Mouse (Mus musculus) gastrocnemius, postnatal 36 days (tissue): ENCODE results near the gene Ero1lb. TPM values are rescaled to one million over a fixed set of nuclear protein-coding genes. Genes with fewer than 3 reads are reported as not detected.
"Not testable (repeated sequence)": the region's sequence is repeated elsewhere in the genome, so short reads cannot be mapped to it uniquely, and the experiment has no call there.

Source experiments
- DNase-seq, 2 experiments: peaks; one replicate each; pipeline ENCODE4 v3.0.0; 2022
- intact Hi-C: fragments of 180-260 bp; cut with DNase I; formaldehyde crosslinking; loops from one replicate; pipeline ENCODE4 v1.15.1; 2025
- total RNA-seq, 2 experiments: library from RNA; stranded (reverse); gene quantifications; 2 replicates each; pipeline ENCODE4 v1.2.3; 2021

Ero1lb gene
- total RNA-seq, 2 experiments from 2014 or later: 1.2 to 1.3 TPM

DNA sequence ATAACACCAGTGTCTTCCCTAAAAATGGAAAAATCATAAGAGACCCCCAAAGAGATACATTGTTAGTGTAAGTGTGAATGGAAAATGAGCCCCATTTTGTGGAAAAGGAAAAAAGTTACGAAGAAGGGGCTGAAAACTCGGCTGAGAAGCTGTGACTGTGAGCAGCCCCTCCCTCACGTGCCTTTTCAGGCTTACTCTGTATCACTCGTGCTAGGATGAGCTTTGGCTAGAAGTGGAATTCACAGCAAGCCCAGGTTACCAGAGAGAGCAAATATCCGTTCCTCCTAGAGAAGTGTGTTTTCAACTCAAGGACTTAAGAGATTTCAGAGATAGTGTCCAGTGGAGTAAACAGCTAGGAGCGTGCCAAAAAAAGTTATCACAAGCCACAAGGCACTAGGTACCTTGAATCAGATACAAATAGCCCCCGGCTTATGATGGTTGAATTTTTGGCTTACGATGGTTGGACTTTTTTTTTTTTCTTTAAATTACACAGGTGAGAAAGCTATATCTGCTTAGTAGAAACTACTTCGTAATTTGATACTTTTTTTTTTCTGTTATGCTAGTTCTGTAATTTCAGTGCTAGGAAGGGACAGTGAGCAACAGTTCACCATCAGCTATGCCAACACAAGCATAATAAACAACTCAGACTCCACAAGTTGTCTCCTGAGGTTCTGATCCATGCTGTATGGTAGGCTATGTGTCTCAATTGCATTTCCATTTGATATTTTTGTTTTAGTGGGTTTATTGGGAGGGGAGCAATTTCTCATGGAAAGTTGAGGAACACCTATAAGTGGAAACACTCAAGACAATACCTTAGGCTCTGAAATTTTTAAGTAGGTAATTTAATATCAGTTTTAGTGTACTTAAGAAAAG lies 3.2 kb downstream of the Ero1lb start:
- DNase-seq: no peak

DNA sequence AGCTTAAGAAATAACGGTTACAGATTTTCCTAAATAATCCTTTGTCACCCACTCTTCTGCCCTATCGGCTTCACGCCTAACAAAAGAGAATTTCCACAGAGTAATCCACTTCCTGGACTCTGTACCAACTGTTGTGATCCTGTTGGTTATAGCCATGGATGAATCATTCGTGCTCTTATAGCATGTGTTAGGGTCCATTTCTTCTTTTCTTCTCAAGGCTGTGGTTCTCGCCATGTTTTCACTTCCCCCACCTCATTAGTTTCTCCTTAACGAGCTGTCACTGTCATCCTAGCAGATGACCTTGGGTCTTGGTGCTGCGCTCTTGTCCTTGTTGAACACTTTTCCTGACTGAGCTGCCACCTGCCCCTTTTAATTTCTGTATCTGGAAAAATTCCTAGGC lies 4.1 kb downstream of the Ero1lb start:
- DNase-seq: no peak
- intact Hi-C loops: loop anchor here (10.0 kb wide), 1 partner anchor 105 kb away; the partner anchor contains the start of gene Lgals8

More for the DNA sequence above, 3.2 kb downstream of the Ero1lb start:
- intact Hi-C loops: loop anchor here (10.0 kb wide), 1 partner anchor 104 kb away; the partner anchor contains the start of gene Lgals8

DNA sequence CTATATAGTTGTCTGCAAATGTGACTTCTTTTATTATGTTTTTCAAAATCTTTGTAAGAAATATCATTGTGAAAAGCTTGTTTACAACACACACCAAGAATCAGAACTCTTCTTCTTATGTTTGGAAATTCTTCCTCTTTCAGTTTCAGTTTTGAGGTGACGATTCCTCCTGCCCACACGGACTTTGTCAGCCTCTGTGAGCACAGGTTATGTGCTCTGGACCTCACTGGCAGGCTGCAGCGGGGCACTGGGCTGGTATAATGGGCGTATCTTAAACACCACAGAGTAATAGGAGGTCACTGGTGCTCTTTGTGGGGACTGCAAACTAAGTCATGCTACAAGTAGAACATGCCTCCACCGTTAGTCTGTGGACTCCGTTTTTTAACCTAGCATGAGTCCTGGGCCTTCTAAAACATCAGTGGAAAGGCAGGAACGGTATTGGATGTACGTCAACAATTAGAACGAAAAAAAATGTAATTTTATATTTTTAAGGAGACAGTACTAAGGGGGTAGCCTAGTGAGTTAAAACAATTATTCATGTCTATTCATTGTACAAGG lies 9.4 kb downstream of the Ero1lb start:
- intact Hi-C loops: no loop called here
- DNase-seq: no peak

DNA sequence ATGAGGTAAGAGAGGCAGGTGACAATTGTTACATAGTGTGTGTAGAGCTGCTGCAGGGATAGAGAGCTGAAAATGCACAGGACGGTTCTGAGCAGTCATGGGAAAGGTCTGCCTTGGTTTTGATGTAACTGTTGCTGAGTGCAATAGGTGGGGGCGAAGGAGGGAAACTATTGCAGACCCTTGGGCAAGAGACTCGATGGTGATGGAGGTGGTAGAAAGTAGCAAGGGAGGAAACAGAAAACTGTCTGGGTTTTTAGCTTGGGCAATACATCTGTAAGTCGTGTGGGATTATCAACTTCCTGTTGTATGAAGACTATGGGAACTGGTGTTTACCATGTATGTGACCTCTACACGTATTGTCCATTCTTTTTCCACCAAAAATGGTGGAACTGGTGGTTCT lies 12.5 kb downstream of the Ero1lb start:
- no peak for DNase-seq
- intact Hi-C loops: no loop called here

DNA sequence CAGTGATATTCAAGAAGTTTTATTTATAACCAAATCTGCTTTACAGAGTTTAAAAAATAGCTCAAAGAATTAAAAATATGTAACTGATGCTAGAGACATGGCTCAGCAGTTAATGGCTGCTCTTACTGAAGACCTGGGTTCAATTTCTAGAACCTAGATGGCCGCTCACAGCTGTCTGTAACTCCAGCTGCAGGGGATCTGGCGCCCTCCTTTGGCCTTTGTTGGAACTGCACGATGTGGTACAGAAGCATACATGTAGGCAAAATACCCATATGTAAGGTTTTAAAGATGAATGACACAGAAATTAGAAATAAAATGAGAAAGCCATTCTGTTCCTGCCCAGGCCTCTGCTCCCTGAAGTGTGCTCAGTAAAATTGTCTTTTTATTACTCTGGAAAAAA lies 23.3 kb downstream of the Ero1lb start:
- DNase-seq: peak; percentile 41 to 43
- intact Hi-C loops: no loop called here

DNA sequence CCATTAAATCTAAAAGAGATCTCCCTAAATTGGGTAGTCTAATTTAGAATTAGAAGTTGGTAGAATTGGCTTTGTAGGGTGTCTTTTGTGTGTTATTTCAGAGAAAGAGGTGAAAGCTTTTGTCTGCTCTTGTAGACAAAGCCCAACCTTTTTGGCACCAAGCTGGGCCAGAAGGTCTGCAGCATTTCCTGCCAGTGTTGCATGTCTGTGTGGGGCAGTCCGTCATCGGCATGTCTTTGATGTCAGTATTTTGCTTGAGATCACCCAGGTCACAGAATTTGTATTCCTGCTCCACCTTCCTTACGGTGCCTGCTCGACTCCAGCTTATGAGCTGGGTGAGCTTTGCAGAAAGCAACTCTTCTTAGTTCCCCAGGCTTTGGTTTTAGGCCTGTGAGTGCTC lies 31.4 kb downstream of the Ero1lb start:
- DNase-seq, intact Hi-C loops: not testable (repeated sequence)

DNA sequence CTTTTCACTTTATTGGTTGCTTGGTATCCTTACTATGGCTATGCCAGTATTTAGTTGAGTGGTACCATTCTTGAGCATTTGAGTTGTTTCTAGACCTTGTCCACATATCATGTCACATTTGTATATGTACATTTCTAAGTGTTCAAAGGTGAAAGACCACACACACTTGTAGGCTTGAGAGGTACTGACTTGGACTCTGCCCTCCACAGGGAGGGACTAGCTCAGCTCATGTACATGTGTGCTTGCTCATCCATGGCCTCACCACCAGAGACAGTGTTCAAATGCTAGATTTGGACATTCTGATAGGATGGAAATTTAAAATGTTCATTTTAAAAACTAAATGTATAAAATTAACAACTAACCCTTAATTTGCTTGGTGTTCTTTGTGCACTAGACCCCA lies 44.5 kb downstream of the Ero1lb start:
- DNase-seq, intact Hi-C loops: not testable (repeated sequence)

DNA sequence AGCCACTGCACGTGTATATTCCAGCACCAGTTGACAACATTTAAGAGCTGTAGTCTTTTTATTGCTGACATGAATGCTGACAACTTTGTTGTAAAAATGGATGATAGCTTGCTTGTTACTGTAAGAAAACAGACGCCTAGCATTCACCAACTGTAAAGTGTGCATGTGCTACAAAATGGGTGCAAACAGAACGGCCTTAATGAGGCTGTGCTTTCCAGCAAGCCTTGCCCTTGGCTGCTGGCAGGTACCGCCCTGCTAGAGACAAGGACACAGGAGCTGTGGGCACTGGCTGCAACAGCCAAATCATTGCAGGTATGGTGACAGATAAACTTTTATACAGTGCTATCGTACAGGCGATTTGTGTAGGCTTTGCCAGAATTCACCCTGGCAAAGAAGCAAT lies 48.4 kb downstream of the Ero1lb start:
- intact Hi-C loops, DNase-seq: not testable (repeated sequence)

DNA sequence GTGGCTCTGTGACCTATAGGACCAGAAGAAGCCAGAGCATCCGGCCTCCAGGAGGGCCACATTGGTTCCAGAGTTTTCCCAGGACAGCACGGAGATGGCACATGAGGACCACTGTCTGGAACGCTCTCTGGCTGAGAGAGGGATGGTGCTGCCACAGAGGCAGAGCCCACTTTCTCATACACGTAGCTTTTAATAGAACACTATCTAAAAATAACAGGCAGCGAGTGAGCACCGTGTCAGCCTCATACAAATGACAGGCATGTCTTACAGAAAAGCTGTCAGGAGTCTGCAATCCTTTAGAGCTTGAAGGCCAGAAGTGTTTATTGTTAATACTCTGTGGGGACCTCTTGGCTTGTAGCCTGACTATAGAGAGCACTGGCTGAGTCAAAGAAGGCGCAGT lies 48.9 kb downstream of the Ero1lb start:
- DNase-seq, intact Hi-C loops: not testable (repeated sequence)

DNA sequence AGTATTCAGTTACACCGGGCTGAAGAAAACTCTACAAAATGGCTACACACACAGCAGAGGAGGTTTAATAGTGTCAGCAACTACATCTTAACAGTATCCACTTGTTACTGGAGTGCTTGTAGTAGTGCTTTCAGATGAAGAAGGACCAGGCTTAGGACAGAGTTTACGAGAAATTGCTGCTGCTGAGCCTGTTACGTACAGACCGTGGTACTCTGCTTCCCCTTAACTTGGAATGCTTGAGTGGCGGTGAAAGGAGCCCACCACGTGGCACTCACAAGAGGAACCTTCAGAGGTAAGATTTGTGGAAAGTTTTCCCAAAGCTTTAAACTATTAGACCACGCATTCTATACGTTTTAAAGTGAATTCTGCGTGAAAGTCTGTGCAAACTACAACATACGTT lies 49.3 kb downstream of the Ero1lb start:
- DNase-seq, intact Hi-C loops: not testable (repeated sequence)

DNA sequence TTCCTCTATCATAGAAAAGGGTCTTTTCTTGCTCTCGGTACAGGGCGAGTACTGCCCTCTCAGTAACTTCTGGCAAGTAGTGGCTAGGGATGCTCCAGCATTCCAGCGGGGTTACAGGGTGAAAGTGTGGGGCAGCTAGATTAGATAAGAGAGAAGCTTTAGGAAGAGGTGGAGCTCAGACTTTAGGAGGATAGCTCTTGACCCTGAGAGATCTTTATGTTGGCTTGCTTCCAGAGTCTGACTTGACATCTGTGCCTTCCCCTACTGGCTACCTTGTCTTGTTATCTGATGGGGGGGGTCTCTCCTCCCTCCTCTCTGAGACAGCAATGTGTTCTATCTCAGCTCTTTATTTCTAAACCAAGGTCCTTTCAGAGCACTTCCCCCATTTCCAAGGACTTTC lies 50.8 kb downstream of the Ero1lb start:
- intact Hi-C loops, DNase-seq: not testable (repeated sequence)

DNA sequence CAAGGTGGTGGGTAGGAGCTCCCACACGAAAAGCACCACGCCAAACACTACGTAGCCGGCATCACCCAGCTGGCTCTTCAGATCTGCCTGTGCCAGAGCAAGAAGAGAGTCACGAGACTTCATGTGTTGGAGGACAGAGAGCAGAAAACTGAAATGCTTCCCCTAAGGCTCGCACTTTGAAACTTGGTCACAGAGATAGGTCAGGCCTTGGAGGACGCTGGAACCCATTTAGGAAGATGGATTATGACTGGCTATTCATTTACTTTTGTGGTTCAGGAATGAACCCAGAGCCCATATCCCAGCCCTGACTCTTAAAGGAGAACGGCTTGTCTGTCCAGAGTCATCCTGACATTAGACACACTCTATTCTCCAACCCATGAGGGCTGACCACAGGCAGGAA lies 54.1 kb downstream of the Ero1lb start:
- DNase-seq, intact Hi-C loops: not testable (repeated sequence)

DNA sequence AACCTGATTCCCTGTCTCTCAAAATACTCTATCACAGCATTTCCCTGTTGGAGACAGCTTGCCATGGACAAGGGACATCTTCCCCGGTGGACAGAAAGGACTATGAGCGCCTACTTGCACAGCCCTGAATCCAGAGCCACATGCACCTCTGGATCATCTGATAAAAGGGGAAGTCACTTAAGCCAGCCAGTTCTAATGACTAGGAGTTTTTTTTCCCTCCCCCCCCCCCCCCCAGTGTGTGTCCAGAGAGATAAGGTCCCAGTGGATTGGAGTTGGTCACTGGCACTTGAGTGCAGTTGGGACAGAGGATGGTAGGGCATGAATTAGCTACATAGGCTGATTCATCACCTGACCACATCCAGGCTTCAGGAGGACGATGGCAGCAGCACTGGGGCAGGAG lies 60.4 kb downstream of the Ero1lb start:
- intact Hi-C loops: loop anchor here (5.0 kb wide), 1 partner anchor 746 kb away; no protein-coding TSS in a partner anchor
- not testable (repeated sequence) for DNase-seq

DNA sequence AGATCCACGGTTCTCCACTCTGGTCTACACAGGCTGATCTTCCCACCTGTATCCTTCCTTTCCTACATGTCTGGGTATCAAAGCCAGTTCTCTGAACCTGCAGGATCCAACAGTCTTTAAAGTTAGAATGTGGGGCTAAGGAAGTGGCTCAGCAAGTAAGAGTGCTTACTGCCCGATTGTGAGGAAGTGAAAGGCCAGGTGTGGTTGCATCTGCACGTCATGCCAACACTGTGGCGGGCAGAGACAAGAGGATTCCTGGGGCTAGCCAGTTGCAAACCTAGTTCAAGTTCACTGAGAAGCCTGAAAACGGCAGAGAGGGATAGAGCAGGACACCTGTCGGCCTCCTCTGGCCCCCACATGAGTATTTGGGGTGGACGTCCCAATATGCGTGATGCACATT lies 62.1 kb downstream of the Ero1lb start:
- not testable (repeated sequence) for DNase-seq
- intact Hi-C loops: loop anchor here (5.0 kb wide), 1 partner anchor 745 kb away; no protein-coding TSS in a partner anchor

DNA sequence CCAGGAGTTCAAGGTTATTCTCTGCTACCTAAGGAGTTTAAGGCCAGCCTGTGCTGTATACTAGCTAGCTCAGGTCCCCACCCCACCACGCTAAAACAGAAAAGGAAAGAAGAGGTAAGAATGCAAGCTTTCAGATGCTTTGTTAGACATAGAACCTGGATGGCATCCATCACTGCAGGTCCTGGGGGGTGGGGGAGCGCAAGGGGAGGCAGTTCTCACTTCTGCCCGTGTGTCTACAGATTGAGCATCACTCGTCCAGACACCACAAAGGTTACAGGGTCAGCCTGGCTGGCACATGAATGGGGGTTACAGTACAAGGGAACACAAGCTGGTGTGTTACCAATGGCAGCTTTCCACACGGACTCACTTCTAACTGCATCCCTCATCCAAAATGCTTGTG lies 62.5 kb downstream of the Ero1lb start:
- not testable (repeated sequence) for DNase-seq
- intact Hi-C loops: loop anchor here (5.0 kb wide), 1 partner anchor 744 kb away; no protein-coding TSS in a partner anchor

DNA sequence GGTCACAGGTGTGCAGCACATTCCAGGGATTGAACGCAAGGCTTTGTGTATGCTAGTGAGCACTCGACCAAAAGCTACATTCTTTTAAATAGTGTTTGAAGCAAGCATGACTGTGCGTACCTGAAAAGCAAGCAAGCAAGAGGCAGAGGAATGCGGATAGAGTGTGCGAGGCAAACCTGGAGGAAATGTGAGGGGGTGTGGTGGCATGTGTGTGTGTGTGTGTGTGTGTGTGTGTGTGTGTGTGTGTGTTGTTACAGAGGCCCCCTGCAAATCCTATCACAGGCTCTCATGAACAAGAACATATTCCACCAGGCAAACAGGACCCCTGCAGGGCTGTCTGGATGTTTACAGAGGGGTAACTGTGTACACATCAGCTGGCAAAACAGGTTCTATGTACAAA lies 64.6 kb downstream of the Ero1lb start:
- DNase-seq, intact Hi-C loops: not testable (repeated sequence)

DNA sequence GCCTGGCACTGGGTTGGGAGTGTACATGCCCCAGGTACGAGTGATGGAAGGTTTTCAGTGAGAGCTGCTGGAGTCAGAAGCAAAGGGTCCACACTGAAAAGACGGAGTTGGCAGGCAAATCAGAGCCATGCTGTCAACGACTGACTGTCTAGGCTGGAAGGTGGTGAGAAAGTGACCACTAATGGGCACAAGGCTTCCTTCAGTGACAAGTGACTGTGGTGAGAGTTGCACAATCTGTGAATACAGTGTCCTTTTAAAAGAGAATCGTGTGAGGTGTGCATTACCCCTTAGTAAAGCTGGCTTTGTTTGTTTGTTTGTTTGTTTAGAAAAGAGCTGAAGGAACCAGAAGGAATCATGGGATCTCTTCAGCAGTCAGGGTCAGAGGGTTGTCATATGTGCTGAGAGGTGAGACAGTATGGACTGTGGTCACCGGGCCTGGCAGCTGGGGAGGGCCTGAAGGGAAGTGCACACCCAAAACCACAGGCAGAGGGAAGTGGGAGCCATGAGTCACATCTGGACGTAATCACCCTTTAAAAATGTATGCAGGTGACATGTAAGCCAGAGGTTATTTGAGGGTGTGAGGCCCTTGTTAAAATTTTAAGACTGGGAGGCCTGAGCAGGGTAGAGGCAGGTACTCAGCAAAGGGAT lies 69.4 kb downstream of the Ero1lb start:
- intact Hi-C loops, DNase-seq: not testable (repeated sequence)

DNA sequence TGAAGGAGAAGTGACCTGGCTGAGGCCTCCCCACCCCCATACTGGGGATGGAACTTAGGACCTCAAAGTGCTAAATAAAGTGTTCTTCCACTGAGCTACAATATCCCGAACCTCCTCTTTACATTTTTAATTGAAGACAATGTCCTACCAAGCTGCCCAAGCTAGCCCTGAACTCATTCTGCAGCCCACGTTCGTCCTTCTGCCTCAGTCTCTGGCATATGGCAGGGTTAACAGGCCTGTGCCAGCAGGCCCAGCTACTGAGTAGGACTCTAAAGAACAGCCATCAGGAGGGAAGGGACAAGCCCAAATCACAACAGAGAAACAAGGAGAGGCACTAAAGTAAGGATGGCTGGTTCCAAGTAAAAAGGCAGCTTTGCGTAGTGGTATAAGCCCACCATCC lies 77.1 kb downstream of the Ero1lb start:
- intact Hi-C loops, DNase-seq: not testable (repeated sequence)

DNA sequence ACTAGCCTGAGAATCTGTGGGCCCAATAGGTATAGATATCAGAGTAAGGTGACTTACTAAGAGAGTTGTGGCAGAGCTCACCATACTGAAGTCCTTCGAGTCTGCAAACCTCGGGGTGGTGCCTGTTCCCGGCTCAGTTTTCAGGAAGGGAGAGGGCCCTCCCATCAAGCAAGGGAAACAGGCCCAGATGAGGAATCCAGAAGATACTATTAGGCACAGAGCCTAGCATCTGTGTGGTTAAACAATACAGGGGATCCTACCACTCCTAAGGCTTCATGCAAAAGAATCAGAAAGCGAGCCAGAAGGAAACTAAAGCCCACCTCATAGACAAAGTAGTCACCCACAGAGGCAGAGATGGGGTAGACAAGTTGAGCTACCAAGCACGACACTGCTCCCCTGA lies 81.0 kb downstream of the Ero1lb start:
- DNase-seq, intact Hi-C loops: not testable (repeated sequence)

DNA sequence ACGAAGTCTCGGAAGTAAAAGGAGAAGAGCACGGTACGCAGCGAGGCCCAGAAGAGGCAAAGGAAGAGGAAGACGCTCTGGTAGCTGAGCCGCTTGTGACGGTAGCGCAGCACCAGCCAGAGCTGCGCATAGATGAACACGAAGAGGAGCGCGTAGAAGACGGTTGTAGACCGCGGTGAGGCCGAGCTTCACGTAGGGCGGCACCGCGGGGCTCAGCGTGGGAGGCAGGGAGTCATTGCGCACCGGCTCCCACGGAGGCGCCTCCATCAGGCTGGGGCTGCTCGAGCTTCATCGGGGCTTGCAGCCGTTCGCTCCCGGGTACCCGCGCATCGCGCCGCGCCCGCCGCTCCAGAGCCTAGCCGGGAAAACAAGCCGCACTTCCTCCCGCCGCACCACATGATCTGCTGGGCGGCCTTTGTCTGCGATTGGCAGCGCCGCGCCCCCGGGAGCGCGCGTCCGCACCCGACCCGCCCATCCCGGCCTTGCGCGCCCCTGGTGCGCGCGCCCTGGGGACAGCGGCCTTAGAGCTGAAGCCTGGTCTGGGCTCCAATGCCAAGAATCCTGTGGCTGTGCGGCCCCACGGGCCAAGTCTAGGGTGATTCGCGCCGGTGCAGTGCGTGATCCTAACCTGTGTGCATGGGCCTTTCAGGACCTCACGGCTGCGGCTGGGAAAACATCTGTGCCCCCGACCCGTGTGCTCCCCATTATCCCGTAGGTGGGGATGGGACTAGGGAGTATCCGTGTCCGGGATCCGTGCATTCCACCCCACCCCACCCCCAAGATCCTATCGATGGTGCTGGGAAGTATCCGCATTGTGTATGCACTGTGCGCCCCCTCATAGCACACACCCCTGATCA lies 84.6 kb downstream of the Ero1lb start:
- peak; percentile 37 to 57 for DNase-seq
- intact Hi-C loops: not testable (repeated sequence)
